Comparison of ENCODE assay signal across 13 mouse cellular contexts in genomic region chr5:75917231-75917630, GRCm38 (mm10).
"Had no signal": no experiment of that assay in that cellular context is flagged by ENCODE, and none has a peak within 500 bp of the region (broad histone marks: within the 10 kb centered on the region; RNA-seq: fewer than 3 reads in every experiment).

No protein-coding gene starts in this region.

- H3K36me3 ChIP-seq: kidney, embryonic 15.5 days; limb, embryonic 13.5 days; neural tube, embryonic 15.5 days had no signal

- H3K4me2 ChIP-seq: kidney, embryonic 15.5 days; limb, embryonic 13.5 days; neural tube, embryonic 15.5 days had no signal

- H3K9ac ChIP-seq: kidney, embryonic 15.5 days; limb, embryonic 13.5 days; liver, embryonic 14.5 days; neural tube, embryonic 15.5 days had no signal

- H3K27me3 ChIP-seq: kidney, embryonic 15.5 days; limb, embryonic 13.5 days; neural tube, embryonic 15.5 days had no signal

- H3K9me3 ChIP-seq: kidney, embryonic 15.5 days; limb, embryonic 13.5 days; neural tube, embryonic 15.5 days had no signal

- H3K4me3 ChIP-seq: kidney, embryonic 15.5 days; limb, embryonic 13.5 days; myocyte; neural tube, embryonic 15.5 days had no signal

- DNase-seq: kidney, adult 11 months; left cerebral cortex, postnatal 4 days; lung, adult 18-20 months; lung, postnatal 14 days; midbrain, embryonic 14.5 days; right cerebral cortex, adult 18-20 months; thymus, postnatal 4 days had no signal

- H3K27ac ChIP-seq: limb, embryonic 13.5 days; liver, embryonic 14.5 days; neural tube, embryonic 15.5 days; stomach, postnatal 0 days had no signal
